Mouse (Mus musculus) small intestine, adult 2 months (tissue): ENCODE measurements around the gene Chrna9.

ENCODE experiments used
- CTCF ChIP-seq: fragments of 200-500 bp; IDR thresholded peaks from 2 replicates; pipeline ENCODE4 v1.5.1; 2012; ENCODE audit warnings: low read depth, mild to moderate bottlenecking, control low read depth, inconsistent platforms, low read length, moderate library complexity, mixed read lengths; ENCODE audit not compliant: insufficient replicate concordance, insufficient read length; ENCODE audit errors: extremely low read depth
- POLR2A ChIP-seq: fragments of 200-500 bp; IDR thresholded peaks from 2 replicates; pipeline ENCODE4 v1.6.1; 2012; ENCODE audit warnings: low read depth, mild to moderate bottlenecking, control low read depth, inconsistent platforms, low read length, moderate library complexity

DNA sequence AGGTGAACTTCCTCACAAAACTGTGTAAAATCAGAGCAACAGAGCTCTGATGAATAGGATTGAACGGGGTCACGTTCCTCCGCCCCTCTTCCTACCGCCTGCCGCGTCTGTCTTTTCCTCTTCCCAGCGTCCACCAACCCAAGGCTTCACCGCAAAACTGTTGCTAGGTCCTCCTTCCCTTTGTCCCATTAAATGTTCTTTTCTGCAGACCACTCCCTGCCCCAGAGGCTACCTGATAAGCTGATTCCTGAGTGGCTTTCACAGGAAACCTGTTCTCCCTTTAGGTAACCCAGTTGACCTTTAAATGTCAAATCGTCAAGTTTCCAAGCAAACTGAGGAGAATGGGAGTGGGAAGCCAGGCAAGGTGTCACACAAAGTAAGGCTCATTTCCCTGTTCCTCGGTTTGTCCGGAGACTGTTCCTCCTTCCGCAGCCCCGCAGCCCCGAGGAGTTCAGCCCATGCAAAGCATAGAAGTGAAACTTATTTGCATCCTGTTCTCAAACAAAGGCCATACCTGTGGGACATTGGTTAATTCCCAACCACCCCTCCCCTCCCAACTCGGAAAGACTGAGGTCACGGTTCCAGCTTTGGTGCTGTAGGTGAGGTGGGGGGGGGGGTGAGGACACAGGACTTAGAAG lies 70.4 kb downstream of the Chrna9 start:
- TF ChIP-seq CTCF (no peak), POLR2A (no peak)
